Mouse (Mus musculus): ENCODE measurements at regions not wholly inside any gene's neighbourhood (a gene's known extent, or its start where the extent isn't known, plus 50 kb on each side); places are given as distances from the start of the nearest gene placed in this dataset.

DNA sequence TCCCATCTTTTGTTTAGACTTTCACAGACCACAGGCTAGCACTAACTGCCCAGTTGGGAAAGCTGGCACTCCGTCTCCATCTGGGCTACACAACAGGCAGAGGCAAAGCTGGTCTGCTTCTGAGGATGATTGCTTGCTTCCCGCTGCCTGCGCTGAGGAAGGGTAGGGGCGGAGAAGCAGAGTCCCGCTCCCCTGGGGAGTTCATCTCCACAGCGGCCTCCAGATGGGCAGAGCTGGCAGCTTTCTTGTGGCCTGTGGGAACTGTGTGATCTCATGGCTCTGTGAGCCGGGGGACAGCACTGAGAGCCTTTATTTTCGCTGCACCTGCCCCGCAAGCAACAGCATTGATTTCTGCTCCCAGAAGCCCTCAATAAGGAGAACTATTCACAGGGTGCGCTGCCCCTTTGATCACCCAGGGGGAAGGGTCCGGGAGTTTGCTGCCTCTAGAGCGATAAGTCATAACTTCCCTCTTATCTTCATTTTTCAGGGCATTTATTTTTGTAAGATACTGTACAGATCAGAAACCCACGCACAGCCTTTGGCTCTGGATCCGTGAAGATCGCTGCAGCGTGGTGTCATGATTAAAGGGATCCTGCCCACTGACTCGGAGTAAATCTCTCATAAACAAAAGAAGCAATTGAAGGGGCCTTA is 155.7 kb downstream of the Gm9376 start:
- no peak for DNase-seq (ENCODE audit: low read depth)

DNA sequence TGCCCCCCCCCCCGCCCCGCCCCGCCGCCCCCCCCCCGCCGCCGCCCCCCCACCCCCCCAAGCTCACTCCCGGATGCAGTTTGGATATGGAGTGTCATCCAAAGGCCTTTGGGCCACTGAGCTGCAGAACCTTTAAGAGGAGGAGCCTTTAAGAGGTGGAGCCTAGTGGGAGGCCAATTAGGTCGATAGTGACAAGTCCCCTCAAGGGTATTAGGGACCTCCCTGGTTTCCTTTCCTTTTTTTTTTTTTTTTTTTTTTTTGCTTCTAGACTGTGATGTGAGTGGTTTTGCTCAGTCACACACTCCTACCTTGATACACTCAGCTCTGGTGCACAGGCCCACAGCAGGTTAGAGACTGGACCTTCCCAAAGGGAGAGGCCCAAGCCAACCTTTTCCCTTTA is 156.5 kb downstream of the Gm9376 start:
- no peak for DNase-seq (ENCODE audit: low read depth)

DNA sequence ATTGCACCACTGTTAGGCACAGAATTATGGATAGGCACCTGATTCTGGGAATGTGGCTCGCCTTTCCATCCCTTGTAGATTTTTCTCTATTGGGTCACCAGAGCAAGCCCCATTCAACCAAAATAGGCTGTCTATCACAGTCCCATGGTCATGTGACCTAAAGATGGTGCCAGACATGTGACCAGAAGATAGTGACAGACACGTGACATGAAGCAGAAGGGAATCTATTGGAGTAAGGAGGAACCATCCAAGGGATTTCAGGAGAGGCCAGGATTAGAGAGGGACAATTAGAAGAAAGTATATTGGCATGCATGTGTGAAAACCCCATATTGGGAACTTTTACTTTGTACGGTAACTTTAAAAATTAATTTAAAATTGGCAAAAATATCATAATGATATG is 159.8 kb downstream of the Gm9376 start:
- DNase-seq (ENCODE audit: low read depth) = no peak

DNA sequence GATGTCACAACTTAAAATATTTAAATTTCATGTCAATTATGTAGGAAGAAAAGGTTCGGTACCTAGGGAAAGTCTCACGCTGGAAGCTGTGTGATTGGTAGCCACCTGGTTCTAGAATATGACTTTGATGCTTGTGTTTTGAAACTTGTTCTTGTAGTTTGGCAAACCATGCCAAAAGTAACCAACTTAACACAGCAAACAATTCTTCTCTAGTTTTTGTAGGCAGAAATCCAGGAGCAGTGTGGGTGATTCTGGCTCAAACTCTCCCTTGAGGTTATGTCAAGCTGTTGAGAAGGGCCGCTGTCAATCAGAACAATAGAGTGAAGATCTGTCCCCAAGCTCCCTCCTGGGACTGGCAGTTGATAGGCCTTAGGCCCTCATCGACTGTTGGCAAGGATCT is 163.5 kb downstream of the Gm9376 start:
- no peak for DNase-seq (ENCODE audit: low read depth)

DNA sequence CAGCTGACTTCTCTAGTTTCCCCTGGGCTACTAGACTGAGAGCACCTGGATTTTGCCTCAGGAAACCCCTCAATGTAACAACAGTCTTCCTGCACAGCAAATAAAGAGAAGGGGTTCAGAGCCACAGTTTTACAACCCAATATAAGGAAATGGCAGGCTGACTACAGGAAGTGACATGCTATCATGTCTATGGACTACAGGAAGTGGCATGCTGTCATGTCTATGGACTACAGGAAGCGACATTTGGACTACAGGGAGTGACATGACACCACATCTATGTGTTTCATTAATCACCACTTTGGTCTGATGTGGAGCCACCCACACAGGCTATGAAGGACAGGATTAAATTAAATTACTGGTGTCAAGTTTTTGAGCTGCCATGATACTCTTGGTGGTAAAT is 164.0 kb downstream of the Gm9376 start:
- no peak for DNase-seq (ENCODE audit: low read depth)

DNA sequence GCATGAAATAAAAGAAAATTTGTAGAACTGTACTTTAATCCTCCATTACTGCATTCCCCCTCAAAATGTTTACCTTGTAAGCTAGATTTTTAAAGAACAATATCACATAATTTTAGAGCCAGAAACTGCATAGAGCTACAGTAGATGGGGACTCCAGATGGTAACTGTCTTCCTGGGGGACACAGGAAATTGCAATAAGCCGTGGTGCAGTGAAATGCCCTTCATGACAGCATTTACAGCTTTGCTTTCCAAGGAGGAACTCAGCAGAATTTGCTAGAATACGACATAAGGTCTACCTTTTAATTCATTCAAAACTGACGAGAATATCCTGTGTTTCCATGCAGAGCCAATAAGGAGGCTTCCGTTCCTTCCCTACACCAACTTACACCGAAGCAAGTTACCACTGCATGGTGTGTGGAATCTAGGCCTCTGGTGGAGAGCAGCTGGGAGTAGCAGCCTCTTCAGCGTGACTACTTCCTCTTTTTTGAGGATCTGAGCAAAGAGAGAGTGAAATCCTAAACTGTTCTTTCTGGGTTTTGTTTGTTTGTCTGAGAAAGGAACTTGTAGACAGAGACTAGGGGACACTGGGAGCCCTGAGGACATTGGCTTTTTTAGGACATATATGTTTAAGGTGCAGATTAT is 164.6 kb downstream of the Gm9376 start:
- no peak for DNase-seq (ENCODE audit: low read depth)

Measured in NIH3T3 (cell line).